Mouse (Mus musculus): ENCODE results near the gene B4galt5.

- TF ChIP-seq CTCF (IDR thresholded peaks at IDR 0.05; ENCODE audit: low read depth, low read length) = peak; percentile 58; the same call in 1 of the 2 replicates
- TF ChIP-seq POLR2A (IDR thresholded peaks at IDR 0.05; ENCODE audit: borderline replicate concordance, low read depth, low read length) = no peak
These were observed 4.0 kb downstream of the B4galt5 start for GRCm38 (mm10) chr2:167344871-167345507.
